Mouse (Mus musculus) G1E (cell line): ENCODE data around the gene Sbk1. TPM values are rescaled to one million over a fixed set of nuclear protein-coding genes. Genes with fewer than 3 reads are reported as not detected.

Source experiments
- ATAC-seq: 2 replicates; pipeline ENCODE4 v1.8.0; 2016; ENCODE audit warnings: mild to moderate bottlenecking; ENCODE audit not compliant: insufficient number of reproducible peaks, poor library complexity, low FRiP score, severe bottlenecking; ENCODE audit errors: extremely low read depth
- DNase-seq: peaks from one replicate; pipeline ENCODE4 v3.0.0; 2012; ENCODE audit warnings: low spot score
- H3K27me3 ChIP-seq: 2 replicates; pipeline ENCODE4 v1.6.1; 2012; ENCODE audit warnings: mild to moderate bottlenecking, low read length, inconsistent platforms; ENCODE audit not compliant: insufficient read depth
- H3K36me3 ChIP-seq: replicated peaks from 2 replicates; pipeline ENCODE3; 2012; ENCODE audit warnings: mild to moderate bottlenecking, inconsistent platforms
- H3K4me1 ChIP-seq: 2 replicates; pipeline ENCODE4 v1.6.1; 2012; ENCODE audit warnings: low read depth, low read length, inconsistent platforms, mixed read lengths; ENCODE audit not compliant: insufficient read depth
- H3K4me3 ChIP-seq: 2 replicates; pipeline ENCODE4 v1.5.1; 2012; ENCODE audit warnings: low read depth, mild to moderate bottlenecking, inconsistent platforms, low read length, moderate library complexity, mixed read lengths
- H3K9me3 ChIP-seq: replicated peaks from 2 replicates; pipeline ENCODE4 v1.6.1; 2012; ENCODE audit warnings: inconsistent platforms
- CTCF ChIP-seq: IDR thresholded peaks from 2 replicates; pipeline ENCODE4 v1.5.1; 2012; ENCODE audit warnings: low read depth, low read length, inconsistent platforms, mixed read lengths
- GATA1 ChIP-seq: IDR thresholded peaks from 2 replicates; pipeline ENCODE4 v1.6.1; 2012; ENCODE audit warnings: borderline replicate concordance, low read length, inconsistent platforms, mixed read lengths
- GATA2 ChIP-seq: IDR thresholded peaks from 2 replicates; pipeline ENCODE4 v1.6.1; 2012; ENCODE audit warnings: low read depth, low read length, inconsistent platforms, borderline replicate concordance
- POLR2AphosphoS5 ChIP-seq: IDR thresholded peaks from 2 replicates; pipeline ENCODE4 v1.6.1; 2012; ENCODE audit warnings: low read depth, low read length, inconsistent platforms; ENCODE audit not compliant: insufficient replicate concordance
- TAL1 ChIP-seq: conservative IDR thresholded peaks from 2 replicates; pipeline ENCODE4 v1.6.1; 2012; ENCODE audit warnings: low read depth, low read length, inconsistent platforms, mixed read lengths
- polyA plus RNA-seq: library from polyadenylated mRNA; stranded (reverse); fragments of >175 nt; gene quantifications from 2 replicates; pipeline ENCODE4 v1.2.3, GENCODE M21; 2012
- total RNA-seq, 2 experiments: library from RNA; stranded (forward) in 1 of 2; stranded (reverse) in 1 of 2; fragments of 200-1000 nt in 1 of 2; fragments of >200 nt in 1 of 2; fragmentation: Nextera tagmentation in 1 of 2; gene quantifications; 2 replicates each; pipeline ENCODE4 v1.2.3; 2014 to 2017

The Sbk1 gene
- total and polyA plus RNA-seq, 3 experiments = 0.31 to 0.33 TPM; not detected in 1

DNA sequence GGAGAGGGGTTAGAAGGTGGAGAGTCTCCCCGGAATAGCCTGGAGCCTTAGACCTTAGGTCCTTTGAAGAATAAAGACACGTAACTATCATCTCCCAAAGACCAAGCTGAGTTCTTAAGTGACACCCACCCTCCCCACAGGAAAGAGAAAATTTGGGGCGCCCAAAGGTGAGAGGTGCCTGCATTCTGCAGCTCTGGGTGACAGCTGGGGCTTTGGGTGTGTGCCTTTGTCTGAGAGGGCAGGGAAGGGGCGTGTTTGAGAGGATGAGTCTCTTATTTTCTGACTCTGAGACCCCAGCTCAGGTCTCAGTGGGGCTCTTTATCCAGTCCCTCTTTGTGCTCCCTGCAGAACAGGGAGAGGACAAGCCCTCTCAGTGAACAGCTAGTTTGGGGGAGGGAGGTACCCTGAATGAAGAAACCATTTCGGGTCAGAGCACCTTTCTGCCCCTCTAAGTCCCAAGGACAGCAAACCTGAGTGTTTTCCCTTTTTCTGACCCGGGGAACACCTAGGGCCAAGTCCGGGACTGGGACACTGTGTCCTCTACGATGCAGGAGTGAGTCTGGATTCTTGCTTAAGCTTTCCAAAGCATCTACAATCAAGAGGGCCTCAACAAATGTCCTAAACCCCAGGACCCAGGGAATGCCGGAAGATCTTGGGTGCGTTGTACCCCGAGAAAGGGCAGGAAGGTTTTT lies 1.1 kb downstream of the Sbk1 start:
- no peaks in the 10 kb centered on the region for H3K36me3 ChIP-seq
- TF ChIP-seq GATA1 = no peak
- no peak for TF ChIP-seq TAL1
- no peak for TF ChIP-seq GATA2
- TF ChIP-seq POLR2AphosphoS5 = no peak
- no peak for TF ChIP-seq CTCF
- H3K27me3 ChIP-seq = peaks cover 90% of the 10 kb centered on the region
- ATAC-seq (no peak), DNase-seq (no peak)
- H3K9me3 ChIP-seq = no peaks in the 10 kb centered on the region
- H3K4me1 ChIP-seq = peaks cover 20% of the 10 kb centered on the region
- peak overlapping the region; percentile 71; the same call in 1 of the 2 replicates for H3K4me3 ChIP-seq

DNA sequence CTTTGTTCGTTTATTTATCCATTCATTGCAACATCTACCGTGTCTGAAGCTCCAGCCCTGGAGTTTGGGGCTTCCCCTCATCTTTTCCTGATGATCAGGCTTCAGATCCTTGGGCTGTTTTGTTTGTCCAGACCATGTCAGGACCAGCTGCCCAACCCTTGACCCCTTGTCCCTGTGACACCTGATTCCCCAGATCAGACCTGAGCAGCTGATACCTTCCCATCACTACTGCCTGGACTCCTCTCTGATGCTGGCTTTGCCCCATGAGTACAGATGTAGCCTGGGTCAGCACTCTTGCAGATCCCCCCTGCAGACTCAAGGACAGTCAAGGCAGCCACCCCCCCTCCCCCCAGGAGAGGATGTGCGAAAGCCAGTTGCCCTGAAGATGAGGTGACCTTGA lies 1.7 kb downstream of the Sbk1 start:
- Histone ChIP-seq H3K4me1 (peaks cover 20% of the 10 kb centered on the region), H3K27me3 (peaks cover 96% of the 10 kb centered on the region), H3K4me3 (no peak overlapping the region), H3K9me3 (no peaks in the 10 kb centered on the region), H3K36me3 (no peaks in the 10 kb centered on the region)
- DNase-seq (no peak), ATAC-seq (no peak)
- TF ChIP-seq GATA2 (no peak), POLR2AphosphoS5 (no peak), CTCF (no peak), GATA1 (no peak), TAL1 (no peak)

DNA sequence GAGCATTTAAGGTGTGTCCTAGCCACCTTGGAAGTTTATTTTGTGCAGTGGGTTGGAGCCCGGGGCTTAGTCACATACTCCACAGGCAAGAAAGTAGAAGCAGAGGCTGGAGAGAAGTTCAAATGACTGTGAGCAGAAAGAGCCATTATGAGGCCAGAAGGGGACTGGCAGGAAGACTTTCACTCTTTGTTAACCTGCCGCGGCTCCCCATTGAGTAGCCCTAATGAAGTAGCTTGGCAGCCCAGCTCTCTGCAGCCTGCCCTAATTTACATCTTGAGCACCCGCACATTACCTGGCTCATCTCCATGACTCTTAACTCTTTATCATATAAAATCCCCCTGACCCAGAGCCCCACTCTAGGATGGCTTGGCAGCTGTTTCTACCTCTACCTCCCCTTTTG lies 2.2 kb downstream of the Sbk1 start:
- Histone ChIP-seq H3K9me3 (no peaks in the 10 kb centered on the region), H3K36me3 (no peaks in the 10 kb centered on the region), H3K27me3 (peaks cover 98% of the 10 kb centered on the region), H3K4me3 (no peak overlapping the region), H3K4me1 (peaks cover 20% of the 10 kb centered on the region)
- DNase-seq = no peak
- no peak for ATAC-seq
- TF ChIP-seq GATA1 (no peak), POLR2AphosphoS5 (no peak), GATA2 (no peak), TAL1 (no peak), CTCF (no peak)

DNA sequence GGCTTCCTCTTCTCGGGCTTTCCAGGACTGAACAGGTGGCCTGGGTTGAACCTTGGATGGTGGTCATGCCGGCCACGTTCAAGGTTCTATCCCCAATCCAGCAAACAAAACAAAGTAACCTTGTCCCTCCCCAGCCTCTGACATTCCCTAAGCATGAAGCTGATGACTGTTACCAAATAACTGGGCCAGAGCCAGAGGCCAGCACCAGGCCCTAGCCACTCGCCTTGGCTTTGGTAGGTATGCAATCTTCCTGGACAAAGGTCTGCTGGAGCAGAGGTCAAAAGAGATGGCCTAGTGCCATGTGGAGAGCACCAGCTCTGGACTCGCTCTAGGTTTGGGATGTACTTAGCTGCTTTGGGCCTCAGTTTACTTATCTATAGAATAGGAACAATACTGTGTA lies 3.3 kb downstream of the Sbk1 start:
- ATAC-seq = no peak
- Histone ChIP-seq H3K9me3 (no peaks in the 10 kb centered on the region), H3K4me1 (peaks cover 20% of the 10 kb centered on the region), H3K4me3 (no peak overlapping the region), H3K36me3 (no peaks in the 10 kb centered on the region), H3K27me3 (peaks cover 88% of the 10 kb centered on the region)
- TF ChIP-seq GATA2 = no peak
- no peak for TF ChIP-seq POLR2AphosphoS5
- no peak for TF ChIP-seq GATA1
- TF ChIP-seq CTCF = no peak
- TF ChIP-seq TAL1 = no peak
- no peak for DNase-seq

DNA sequence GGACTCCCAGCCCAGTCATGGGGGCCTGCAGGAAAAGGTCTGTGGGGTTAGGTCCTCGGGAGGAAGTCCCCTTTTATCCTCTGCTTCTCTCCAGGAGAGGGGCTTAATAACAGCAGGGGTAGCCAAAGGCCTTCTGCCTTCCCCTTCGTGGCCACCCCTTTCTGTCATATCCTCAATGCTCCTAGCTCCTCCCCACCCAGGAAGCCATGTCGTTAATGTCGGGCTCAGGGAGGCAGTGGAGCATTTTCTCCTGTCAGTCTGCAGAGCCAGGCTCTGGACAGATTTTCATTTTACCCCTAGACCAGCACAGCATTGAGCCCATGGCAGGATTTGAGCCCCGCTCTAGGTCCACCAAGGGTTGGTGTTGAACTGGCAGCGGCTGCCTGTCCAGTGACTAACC lies 3.9 kb downstream of the Sbk1 start:
- no peaks in the 10 kb centered on the region for H3K36me3 ChIP-seq
- H3K4me1 ChIP-seq = peaks cover 20% of the 10 kb centered on the region
- TF ChIP-seq GATA2 (no peak), GATA1 (no peak), CTCF (no peak), TAL1 (no peak), POLR2AphosphoS5 (no peak)
- ATAC-seq (no peak), DNase-seq (no peak)
- H3K9me3 ChIP-seq = no peaks in the 10 kb centered on the region
- no peak overlapping the region for H3K4me3 ChIP-seq
- peaks cover 82% of the 10 kb centered on the region for H3K27me3 ChIP-seq

DNA sequence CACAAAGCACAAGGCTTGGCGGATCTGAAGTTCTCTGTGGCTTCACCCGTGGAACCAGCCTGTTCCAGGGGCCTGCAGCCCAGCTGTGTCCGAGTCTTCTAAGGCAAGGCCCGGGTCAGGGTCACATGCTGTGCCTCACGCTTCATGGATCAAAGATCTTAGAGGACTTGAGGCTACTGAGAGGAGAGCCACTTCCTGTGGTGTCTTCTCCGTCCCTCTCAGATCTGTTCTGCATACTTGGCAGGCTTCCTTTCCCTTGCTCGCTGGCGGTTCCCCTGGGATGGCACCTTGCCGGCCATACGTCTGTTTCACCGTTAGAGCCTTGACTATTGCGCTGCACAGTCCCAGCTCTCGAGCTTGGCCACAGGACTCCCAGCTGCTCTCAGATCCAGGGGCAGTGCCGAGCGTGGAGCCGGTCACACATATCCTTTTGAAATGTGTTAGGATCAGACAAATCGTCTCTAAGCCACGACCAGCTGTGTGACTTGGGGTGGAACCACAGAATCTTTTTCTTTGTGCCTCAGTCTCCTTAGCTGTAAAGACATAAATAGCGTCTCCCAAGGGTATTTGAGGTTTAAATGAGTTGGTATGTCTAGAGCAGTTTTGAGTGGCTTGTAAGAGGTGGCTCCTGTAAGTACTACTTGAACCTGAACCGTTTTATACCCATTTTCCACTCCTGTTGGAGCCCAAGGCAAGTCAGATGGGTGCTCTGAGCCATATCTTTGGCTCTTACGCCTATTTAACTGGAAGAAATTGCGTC lies 5.3 kb downstream of the Sbk1 start:
- no peak for TF ChIP-seq GATA1
- TF ChIP-seq TAL1 = no peak
- TF ChIP-seq GATA2 = no peak
- TF ChIP-seq POLR2AphosphoS5 = no peak
- no peak for TF ChIP-seq CTCF
- Histone ChIP-seq H3K27me3 (peaks cover 74% of the 10 kb centered on the region), H3K9me3 (no peaks in the 10 kb centered on the region), H3K4me1 (peaks cover 10% of the 10 kb centered on the region), H3K4me3 (no peak overlapping the region), H3K36me3 (no peaks in the 10 kb centered on the region)
- DNase-seq (no peak), ATAC-seq (no peak)
